Mouse (Mus musculus): ENCODE measurements at regions not wholly inside any gene's neighbourhood (a gene's known extent, or its start where the extent isn't known, plus 50 kb on each side); places are given as distances from the start of the nearest gene placed in this dataset.

GRCm38 (mm10) chr14:15524245-15525033 is 85.7 kb upstream of the Lrrc3b start:
- TF ChIP-seq CTCF (IDR thresholded peaks at IDR 0.05), result no peak
- no peak for TF ChIP-seq POLR2A (IDR thresholded peaks at IDR 0.05; ENCODE audit: insufficient read depth, low read depth, low read length)
- TF ChIP-seq EP300 (IDR thresholded peaks at IDR 0.05; ENCODE audit: insufficient read depth, low read depth, low read length), result no peak

Measured in heart, adult 2 months (tissue).